Mouse (Mus musculus) skeletal muscle tissue, adult 2 months (tissue): Measurements from ENCODE around the gene Podxl2.

Experiments
- DNase-seq: peaks from one replicate; pipeline ENCODE4 v3.0.0-alpha.2; 2012; ENCODE audit warnings: low read depth, low spot score

Podxl2 gene

GRCm38 (mm10) chr6:88874868-88875508 is at the start of gene Podxl2:
Podxl2 (minus strand) TSS chr6:88875044.
- peak; percentile 58 for DNase-seq

GRCm38 (mm10) chr6:88918802-88919201 is 44.0 kb upstream of the Podxl2 start:
- no peak for DNase-seq

DNA sequence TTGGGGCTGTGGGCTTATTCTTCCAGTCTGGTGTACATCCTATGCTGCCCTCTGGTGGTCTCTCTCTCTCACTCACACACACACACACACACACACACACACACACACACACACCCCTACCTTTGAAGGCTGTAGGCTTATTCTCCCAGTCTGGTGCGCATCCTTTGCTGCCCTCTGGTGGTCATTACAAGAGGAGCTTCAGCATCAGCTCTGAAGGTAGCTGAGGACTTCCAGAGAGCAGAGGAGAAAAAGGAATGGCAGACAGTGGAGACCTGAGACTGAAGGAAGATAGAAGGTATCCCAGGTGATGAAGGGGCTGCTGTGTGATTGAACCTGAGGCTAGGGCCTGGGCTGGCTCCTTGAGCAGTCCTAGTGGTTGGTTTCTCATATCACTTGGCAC is 41.3 kb upstream of the Podxl2 start:
- no peak for DNase-seq

GRCm38 (mm10) chr6:88915510-88915909 is 40.7 kb upstream of the Podxl2 start:
- peak; percentile 40 for DNase-seq

- DNase-seq = no peak
These were observed 40.0 kb upstream of the Podxl2 start for GRCm38 (mm10) chr6:88914799-88915198.

DNA sequence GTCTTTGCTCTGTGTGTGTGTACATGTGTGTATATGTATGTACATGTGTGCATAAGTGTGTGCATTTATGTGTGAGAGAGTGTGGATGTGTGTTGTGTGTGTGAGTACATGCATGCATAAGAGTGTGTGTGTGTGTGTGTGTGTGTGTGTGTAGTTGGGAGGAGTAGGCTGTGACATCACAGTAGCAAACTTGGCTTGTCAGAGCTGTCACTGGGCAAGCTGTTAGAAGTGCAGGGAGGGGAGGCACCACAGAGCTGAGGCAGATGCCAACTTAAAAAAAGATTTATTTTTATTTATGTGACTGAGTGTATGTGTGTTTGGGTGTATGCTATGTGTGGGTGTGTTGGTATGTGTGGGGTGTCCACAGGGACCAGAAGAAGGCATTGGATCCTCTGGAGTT is 38.6 kb upstream of the Podxl2 start:
- no peak for DNase-seq

DNA sequence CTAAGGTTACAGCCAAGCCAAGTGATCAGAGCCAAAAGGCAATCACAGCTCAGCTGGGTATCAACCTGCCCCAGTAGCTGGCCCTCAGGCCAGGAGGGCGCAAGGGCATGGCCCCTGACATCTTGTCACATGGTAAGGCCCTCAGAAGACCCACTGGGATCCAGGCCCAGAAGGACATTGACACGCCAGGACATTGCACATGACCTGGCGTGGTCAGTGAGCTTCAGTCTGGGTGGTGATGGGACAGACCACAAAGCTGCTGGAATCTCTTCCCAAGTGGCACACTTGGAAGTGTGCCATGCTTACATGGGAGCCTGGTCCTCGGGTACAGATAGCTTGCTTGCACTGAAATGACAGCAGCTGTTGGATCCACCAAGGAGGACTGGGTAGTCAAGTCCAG is 38.2 kb upstream of the Podxl2 start:
- DNase-seq = peak; percentile 64

DNA sequence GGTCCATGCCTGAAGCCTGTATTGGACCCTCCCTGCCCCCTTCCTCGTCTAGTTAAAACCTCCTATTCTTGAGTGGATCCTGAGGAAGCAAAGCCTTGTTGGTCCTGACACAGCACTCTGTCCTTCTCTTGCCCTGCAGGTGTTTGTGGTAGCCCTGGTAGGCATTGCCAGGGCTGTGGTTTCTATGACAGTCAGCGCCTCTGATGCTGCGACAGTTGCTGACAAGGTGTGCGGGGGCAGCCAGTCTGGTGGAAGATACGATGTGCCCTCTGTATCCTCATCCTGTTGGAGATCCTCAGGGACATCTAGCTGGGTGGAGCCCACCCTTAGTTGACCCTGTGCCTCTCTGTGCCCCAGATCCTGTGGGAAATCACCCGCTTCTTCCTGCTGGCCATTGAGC is 34.3 kb upstream of the Podxl2 start:
- no peak for DNase-seq

- peak; percentile 73 for DNase-seq
These were observed 31.7 kb upstream of the Podxl2 start for GRCm38 (mm10) chr6:88906369-88907108.

- DNase-seq = no peak
These were observed 30.2 kb upstream of the Podxl2 start for GRCm38 (mm10) chr6:88905042-88905441.

DNA sequence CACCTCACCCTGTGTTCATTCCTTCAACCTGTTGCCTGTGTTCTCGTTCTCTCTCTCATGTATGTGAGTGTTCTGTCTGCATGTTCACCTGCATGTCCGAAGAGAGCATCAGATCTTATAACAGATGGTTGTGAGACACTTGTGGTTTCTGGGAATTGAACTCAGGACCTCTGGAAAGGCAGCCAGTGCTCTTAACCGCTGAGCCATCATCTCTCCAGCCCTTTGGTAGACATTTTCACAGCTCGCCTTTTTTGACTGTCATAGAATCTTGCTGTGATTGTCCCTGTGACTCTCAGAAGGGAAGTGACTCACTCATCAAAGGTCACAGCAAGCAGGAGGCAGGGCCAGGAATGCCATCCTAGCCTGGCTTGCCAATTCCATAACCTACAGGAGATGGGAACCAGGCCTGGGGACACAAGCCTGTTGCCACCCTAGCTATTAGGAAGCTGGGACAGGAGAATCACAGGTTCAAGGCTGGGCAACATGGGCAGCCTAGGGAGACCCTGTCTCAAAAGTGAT is 29.7 kb upstream of the Podxl2 start:
- DNase-seq = no peak

- no peak for DNase-seq
These were observed 28.9 kb upstream of the Podxl2 start for GRCm38 (mm10) chr6:88903708-88904107.

DNA sequence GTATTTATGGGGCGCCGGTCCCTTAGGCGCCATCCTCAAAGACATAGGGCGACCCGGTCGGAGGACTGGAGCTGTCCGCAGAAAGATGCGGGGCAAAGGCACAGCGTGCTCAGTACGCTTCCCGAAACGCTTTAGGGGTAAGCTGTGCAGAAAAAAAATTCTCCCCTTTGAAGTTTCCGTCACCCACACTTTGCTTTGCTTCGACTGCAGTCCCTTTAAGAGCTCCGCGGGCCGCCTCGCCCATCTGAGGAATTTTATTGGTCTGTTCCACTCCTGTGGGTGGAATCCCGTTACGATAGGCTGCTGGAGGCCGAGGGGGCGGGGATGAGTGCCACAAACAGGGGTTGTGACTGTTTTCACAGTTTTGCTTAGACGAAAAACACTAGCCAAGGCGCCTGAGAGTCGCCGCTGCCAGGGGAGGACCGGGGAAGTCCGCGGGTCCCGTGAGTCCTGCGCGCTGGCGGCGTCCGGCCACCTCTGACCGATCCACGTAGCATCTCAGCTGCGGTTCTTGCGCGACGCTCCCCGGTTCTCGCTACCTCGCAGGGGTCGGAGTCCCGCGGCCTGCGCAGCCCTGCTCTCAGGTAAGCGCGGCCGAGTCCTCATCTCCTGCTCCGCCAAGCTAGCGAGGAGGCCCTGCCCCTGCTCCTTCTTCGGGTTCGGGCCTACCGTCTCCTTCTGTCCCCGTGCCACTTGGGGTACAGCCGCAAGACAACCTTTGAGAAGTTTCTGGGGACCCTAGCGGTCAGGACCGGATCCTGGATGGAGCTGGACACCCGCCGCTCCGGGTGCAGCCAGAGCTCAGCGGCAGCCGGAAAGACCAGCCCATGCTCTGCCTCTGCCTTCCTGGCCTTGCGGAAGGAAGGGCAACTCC is 27.3 kb upstream of the Podxl2 start, which contains the start of gene Tpra1:
Tpra1 (plus strand) TSS at position 305 of the 874 bp plus-strand sequence.
- DNase-seq = peak; percentile 91

- DNase-seq = no peak
These were observed 26.6 kb upstream of the Podxl2 start for GRCm38 (mm10) chr6:88901471-88901870.

- DNase-seq = no peak
These were observed 24.8 kb upstream of the Podxl2 start for GRCm38 (mm10) chr6:88899628-88900027.

- no peak for DNase-seq
These were observed 24.2 kb upstream of the Podxl2 start for GRCm38 (mm10) chr6:88899086-88899485.

- peak; percentile 89 for DNase-seq
These were observed 23.7 kb upstream of the Podxl2 start, which contains the start of gene Mcm2 for GRCm38 (mm10) chr6:88898534-88899048. Mcm2 (minus strand) TSS chr6:88898780.

- DNase-seq = no peak
These were observed 22.4 kb upstream of the Podxl2 start for GRCm38 (mm10) chr6:88897246-88897645.

- no peak for DNase-seq
These were observed 21.1 kb upstream of the Podxl2 start for GRCm38 (mm10) chr6:88895943-88896342.

- peak; percentile 53 for DNase-seq
These were observed 18.7 kb upstream of the Podxl2 start for GRCm38 (mm10) chr6:88893559-88893958.

- DNase-seq = no peak
These were observed 16.0 kb upstream of the Podxl2 start for GRCm38 (mm10) chr6:88890832-88891231.
